ENCODE assay signal across 27 mouse cellular contexts in the genomic region with DNA sequence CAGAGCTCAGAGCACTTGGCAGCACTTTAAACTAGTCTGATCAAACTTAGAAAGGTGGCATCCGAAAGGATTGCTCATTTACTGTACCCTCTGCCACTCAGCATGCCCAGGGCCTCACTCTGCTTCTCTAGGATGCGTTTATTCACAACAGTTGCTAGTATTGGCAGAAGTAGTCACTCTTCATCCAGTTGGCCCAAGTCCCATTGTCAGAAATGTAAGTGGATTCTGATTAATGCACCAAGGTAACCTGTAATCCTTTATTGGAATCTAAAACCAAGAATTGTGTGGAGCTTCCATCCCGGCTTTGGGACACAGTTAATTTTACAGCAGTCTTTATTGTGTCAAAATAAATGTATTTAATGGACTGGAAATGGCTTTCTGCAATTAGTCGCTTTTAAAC.
DNase-seq lines count a peak whose midpoint lies in the region; ATAC-seq lines count a peak whose summit lies in the region.
"Had no signal": no experiment of that assay in that cellular context is flagged by ENCODE, and none has a peak within 500 bp of the region (broad histone marks: within the 10 kb centered on the region; RNA-seq: fewer than 3 reads in every experiment).

No protein-coding gene starts in this region.

- ATAC-seq in midbrain, embryonic 11.5 days (ENCODE audit: low FRiP score): no peak
- no peak for ATAC-seq in midbrain, embryonic 16.5 days
- ATAC-seq: forebrain, embryonic 16.5 days; intestine, postnatal 0 days had no signal

- H3K9me3 ChIP-seq in midbrain, embryonic 11.5 days (ENCODE audit: control insufficient read depth, low read length): no peaks in the 10 kb centered on the region
- H3K9me3 ChIP-seq in midbrain, embryonic 16.5 days (replicated peaks; ENCODE audit: control insufficient read depth, low read length, poor library complexity, severe bottlenecking): no peaks in the 10 kb centered on the region
- H3K9me3 ChIP-seq: embryonic facial prominence, embryonic 13.5 days; forebrain, embryonic 10.5 days; G1E; heart, embryonic 15.5 days; limb, embryonic 13.5 days; lung, embryonic 15.5 days; midbrain, embryonic 12.5 days; neural tube, embryonic 13.5 days had no signal

- no peak overlapping the region for H3K4me3 ChIP-seq in midbrain, embryonic 11.5 days (ENCODE audit: low read depth, low read length)
- no peak overlapping the region for H3K4me3 ChIP-seq in midbrain, embryonic 16.5 days (ENCODE audit: low read depth, low read length)
- H3K4me3 ChIP-seq: embryonic facial prominence, embryonic 13.5 days; forebrain, embryonic 10.5 days; heart, embryonic 15.5 days; left cerebral cortex, adult 2 months; limb, embryonic 13.5 days; lung, embryonic 15.5 days; midbrain, embryonic 12.5 days; myocyte; neural tube, embryonic 13.5 days had no signal

- no peak overlapping the region for H3K27ac ChIP-seq in midbrain, embryonic 11.5 days (ENCODE audit: low read depth, low read length)
- no peak overlapping the region for H3K27ac ChIP-seq in midbrain, embryonic 16.5 days (ENCODE audit: low read length)
- H3K27ac ChIP-seq: embryonic facial prominence, embryonic 13.5 days; forebrain, embryonic 10.5 days; heart, embryonic 15.5 days; left cerebral cortex, adult 2 months; limb, embryonic 13.5 days; lung, embryonic 15.5 days; midbrain, embryonic 12.5 days; neural tube, embryonic 13.5 days had no signal

- WGBS in midbrain, embryonic 11.5 days: 66% methylated on average over 4 of the region's 4 CpGs
- WGBS in midbrain, embryonic 16.5 days: 59% methylated on average over 4 of the region's 4 CpGs

- peak; percentile 18 for DNase-seq in cerebellum, adult 11-12 months
- DNase-seq in cerebellum, postnatal 4 days (ENCODE audit: low spot score in 2 of 2): no peak
- peak; percentile 78 for DNase-seq in midbrain, embryonic 11.5 days (ENCODE audit: low spot score, missing footprints)
- peak; percentile 14 for DNase-seq in adipocyte (ENCODE audit: low spot score)
- peak; percentile 48 for DNase-seq in cerebellum, adult 9-10 months
- DNase-seq in ovary, postnatal 14 days (ENCODE audit: low spot score): no peak
- DNase-seq in layer of hippocampus, postnatal 25 days (ENCODE audit: extremely low spot score in 1 of 2, low spot score in 1 of 2): no peak
- DNase-seq: adrenal gland, postnatal 10 days; gastrocnemius, postnatal 10 days; kidney, postnatal 14 days; retina, postnatal 1 day; right cerebral cortex, postnatal 14 days; thymus, postnatal 14 days had no signal

- no peaks in the 10 kb centered on the region for H3K27me3 ChIP-seq in midbrain, embryonic 11.5 days (ENCODE audit: control insufficient read depth, insufficient read depth, low read length)
- no peaks in the 10 kb centered on the region for H3K27me3 ChIP-seq in midbrain, embryonic 16.5 days (ENCODE audit: control insufficient read depth, insufficient read depth, low read depth, low read length)
- H3K27me3 ChIP-seq: embryonic facial prominence, embryonic 13.5 days; heart, embryonic 15.5 days; limb, embryonic 13.5 days; lung, embryonic 15.5 days; midbrain, embryonic 12.5 days; neural tube, embryonic 13.5 days had no signal

- peaks cover 13% of the 10 kb centered on the region; the same call in 1 of the 2 replicates for H3K4me1 ChIP-seq in midbrain, embryonic 11.5 days (ENCODE audit: control insufficient read depth, insufficient read depth, low read length)
- peaks cover 13% of the 10 kb centered on the region for H3K4me1 ChIP-seq in midbrain, embryonic 16.5 days (ENCODE audit: control insufficient read depth, insufficient read depth, low read length)
- H3K4me1 ChIP-seq: embryonic facial prominence, embryonic 13.5 days; lung, embryonic 15.5 days had no signal

- H3K4me2 ChIP-seq in midbrain, embryonic 11.5 days: no peak overlapping the region
- no peak overlapping the region for H3K4me2 ChIP-seq in midbrain, embryonic 16.5 days (ENCODE audit: low read length)
- H3K4me2 ChIP-seq: embryonic facial prominence, embryonic 13.5 days; heart, embryonic 15.5 days; limb, embryonic 13.5 days; liver, embryonic 11.5 days; lung, embryonic 15.5 days; midbrain, embryonic 12.5 days; neural tube, embryonic 13.5 days had no signal

- H3K36me3 ChIP-seq in midbrain, embryonic 11.5 days (ENCODE audit: control insufficient read depth, insufficient read depth, low read length): no peaks in the 10 kb centered on the region; the same call in 1 of the 2 replicates
- H3K36me3 ChIP-seq in midbrain, embryonic 16.5 days (ENCODE audit: control insufficient read depth, insufficient read depth, low read length): 0 out of 2 replicates have a peak, but pooled peaks cover 4% of the 10 kb centered on the region

- no peak overlapping the region for H3K9ac ChIP-seq in midbrain, embryonic 11.5 days (ENCODE audit: low read length)
- H3K9ac ChIP-seq in midbrain, embryonic 16.5 days (ENCODE audit: low read depth, low read length): no peak overlapping the region
- H3K9ac ChIP-seq: embryonic facial prominence, embryonic 13.5 days; heart, embryonic 15.5 days; limb, embryonic 13.5 days; lung, embryonic 15.5 days; midbrain, embryonic 12.5 days; neural tube, embryonic 13.5 days had no signal

Comparison
In these comparisons a context has a peak if more than half of its experiments do, and no peak if none do; other contexts are left out.
1. DNase-seq: peak in cerebellum, adult 11-12 months (single experiment), midbrain, embryonic 11.5 days (single experiment), adipocyte (single experiment) and cerebellum, adult 9-10 months (single experiment); none in cerebellum, postnatal 4 days (0 of 2), ovary, postnatal 14 days (single experiment) and layer of hippocampus, postnatal 25 days (0 of 2).